Mouse (Mus musculus) embryonic facial prominence, embryonic 12.5 days (tissue): ENCODE data around the gene Ttc17. TPM values are rescaled to one million over a fixed set of nuclear protein-coding genes. Genes with fewer than 3 reads are reported as not detected.

Experiments used
- ATAC-seq: fragments of 200-750 bp; cut with Nextera tagmentation; 2 replicates; pipeline ENCODE4 v1.8.0; 2017; ENCODE audit not compliant: insufficient number of reproducible peaks, insufficient read depth, low FRiP score, low TSS enrichment
- H3K27ac ChIP-seq: fragments of 300-500 bp; sonication (generic); 2 replicates; pipeline ENCODE4 v1.5.1; 2016; ENCODE audit warnings: mild to moderate bottlenecking
- H3K27me3 ChIP-seq: fragments of 300-500 bp; sonication (generic); 2 replicates; pipeline ENCODE4 v1.6.1; 2016; ENCODE audit warnings: mild to moderate bottlenecking, moderate library complexity
- H3K36me3 ChIP-seq: fragments of 300-500 bp; sonication (generic); 2 replicates; pipeline ENCODE4 v1.6.1; 2016; ENCODE audit warnings: mild to moderate bottlenecking
- H3K4me1 ChIP-seq: fragments of 300-500 bp; sonication (generic); 2 replicates; pipeline ENCODE4 v1.6.1; 2016
- H3K4me2 ChIP-seq: fragments of 300-500 bp; sonication (generic); replicated peaks from 2 replicates; pipeline ENCODE4 v1.6.1; 2016; ENCODE audit warnings: mild to moderate bottlenecking, moderate library complexity
- H3K4me3 ChIP-seq: fragments of 300-500 bp; sonication (generic); 2 replicates; pipeline ENCODE4 v1.5.1; 2016; ENCODE audit warnings: mild to moderate bottlenecking
- H3K9ac ChIP-seq: fragments of 300-500 bp; sonication (generic); 2 replicates; pipeline ENCODE4 v1.6.1; 2016; ENCODE audit warnings: mild to moderate bottlenecking, moderate library complexity
- H3K9me3 ChIP-seq: fragments of 300-500 bp; sonication (generic); 2 replicates; pipeline ENCODE4 v1.6.1; 2016; ENCODE audit warnings: mild to moderate bottlenecking, moderate library complexity
- WGBS: fragments of 180-500 bp; shearing (Covaris S2); methylation state at CpG from one replicate; pipeline ENCODE4 v1.1.7; 2016; 5-methylcytosine and 5-hydroxymethylcytosine counted together
- polyA plus RNA-seq: library from polyadenylated mRNA; unstranded; fragments of >200 nt; fragmentation: Nextera tagmentation; extraction: Ambion mirVana; gene quantifications from 2 replicates; pipeline ENCODE4 v1.2.1, GENCODE M21; 2016

Gene Ttc17
- polyA plus RNA-seq, 1 experiment from 2014 or later, result 16.9 TPM

GRCm38 (mm10) chr2:94371093-94371492, 35.4 kb downstream of the Ttc17 start:
- WGBS, result 81% methylated on average over 6 of the region's 6 CpGs

GRCm38 (mm10) chr2:94363821-94364220, 42.7 kb downstream of the Ttc17 start:
- H3K9ac ChIP-seq, result no peak overlapping the region
- peaks cover 52% of the 10 kb centered on the region for H3K36me3 ChIP-seq
- H3K4me3 ChIP-seq, result no peak overlapping the region
- no peak for ATAC-seq
- no peaks in the 10 kb centered on the region for H3K4me1 ChIP-seq
- 93% methylated on average over 6 of the region's 6 CpGs for WGBS
- H3K27ac ChIP-seq, result no peak overlapping the region
- H3K27me3 ChIP-seq, result no peaks in the 10 kb centered on the region
- H3K9me3 ChIP-seq, result no peaks in the 10 kb centered on the region
- no peak overlapping the region for H3K4me2 ChIP-seq

More at GRCm38 (mm10) chr2:94371093-94371492, 35.4 kb downstream of the Ttc17 start:
- Histone ChIP-seq H3K4me2 (no peak overlapping the region), H3K36me3 (peaks cover 57% of the 10 kb centered on the region), H3K27ac (no peak overlapping the region), H3K9me3 (no peaks in the 10 kb centered on the region), H3K4me3 (no peak overlapping the region), H3K27me3 (no peaks in the 10 kb centered on the region), H3K4me1 (no peaks in the 10 kb centered on the region), H3K9ac (no peak overlapping the region)
- no peak for ATAC-seq

- H3K36me3 ChIP-seq, result peaks cover 53% of the 10 kb centered on the region
- H3K9me3 ChIP-seq, result no peaks in the 10 kb centered on the region
- no peaks in the 10 kb centered on the region for H3K4me1 ChIP-seq
- H3K4me3 ChIP-seq, result no peak overlapping the region
- H3K9ac ChIP-seq, result no peak overlapping the region
- no peaks in the 10 kb centered on the region for H3K27me3 ChIP-seq
- no peak overlapping the region for H3K27ac ChIP-seq
- no peak for ATAC-seq
- 74% methylated on average over 4 of the region's 4 CpGs for WGBS
- H3K4me2 ChIP-seq, result no peak overlapping the region
These were observed 46.0 kb downstream of the Ttc17 start for GRCm38 (mm10) chr2:94360398-94360973.

- Histone ChIP-seq H3K4me3 (no peak overlapping the region), H3K9ac (no peak overlapping the region), H3K4me2 (no peak overlapping the region), H3K9me3 (no peaks in the 10 kb centered on the region), H3K27ac (no peak overlapping the region), H3K4me1 (peaks cover 3% of the 10 kb centered on the region; the same call in 1 of the 2 replicates), H3K27me3 (no peaks in the 10 kb centered on the region), H3K36me3 (no peaks in the 10 kb centered on the region; the same call in 1 of the 2 replicates)
- WGBS, result 79% methylated on average over 6 of the region's 6 CpGs
- no peak for ATAC-seq
These were observed 58.3 kb downstream of the Ttc17 start for GRCm38 (mm10) chr2:94348165-94348591.

GRCm38 (mm10) chr2:94346746-94347145, 59.7 kb downstream of the Ttc17 start:
- Histone ChIP-seq H3K27me3 (no peaks in the 10 kb centered on the region), H3K4me3 (no peak overlapping the region), H3K4me1 (peaks cover 3% of the 10 kb centered on the region; the same call in 1 of the 2 replicates), H3K27ac (no peak overlapping the region), H3K9ac (no peak overlapping the region), H3K4me2 (no peak overlapping the region), H3K36me3 (peaks cover 10% of the 10 kb centered on the region), H3K9me3 (no peaks in the 10 kb centered on the region)
- 88% methylated on average over 5 of the region's 5 CpGs for WGBS
- no peak for ATAC-seq

- H3K27me3 ChIP-seq, result no peaks in the 10 kb centered on the region
- H3K4me2 ChIP-seq, result no peak overlapping the region
- no peak overlapping the region for H3K27ac ChIP-seq
- no peak overlapping the region for H3K9ac ChIP-seq
- H3K9me3 ChIP-seq, result no peaks in the 10 kb centered on the region
- peaks cover 3% of the 10 kb centered on the region; the same call in 1 of the 2 replicates for H3K4me1 ChIP-seq
- no peak overlapping the region for H3K4me3 ChIP-seq
- no peak for ATAC-seq
- H3K36me3 ChIP-seq, result peaks cover 15% of the 10 kb centered on the region
- 93% methylated on average over 4 of the region's 4 CpGs for WGBS
These were observed 61.9 kb downstream of the Ttc17 start for GRCm38 (mm10) chr2:94344624-94345023.

- Histone ChIP-seq H3K9me3 (no peaks in the 10 kb centered on the region), H3K27ac (no peak overlapping the region), H3K4me2 (no peak overlapping the region), H3K9ac (no peak overlapping the region), H3K4me1 (peaks cover 3% of the 10 kb centered on the region; the same call in 1 of the 2 replicates), H3K4me3 (no peak overlapping the region), H3K36me3 (peaks cover 15% of the 10 kb centered on the region), H3K27me3 (no peaks in the 10 kb centered on the region)
- ATAC-seq, result no peak
- 77% methylated on average over 12 of the region's 12 CpGs for WGBS
These were observed 62.9 kb downstream of the Ttc17 start for GRCm38 (mm10) chr2:94343290-94344285.

GRCm38 (mm10) chr2:94340769-94341168, 65.7 kb downstream of the Ttc17 start:
- 77% methylated on average over 1 of the region's 1 CpGs for WGBS
- H3K36me3 ChIP-seq, result peaks cover 24% of the 10 kb centered on the region
- no peak overlapping the region for H3K4me3 ChIP-seq
- H3K27ac ChIP-seq, result no peak overlapping the region
- no peaks in the 10 kb centered on the region for H3K27me3 ChIP-seq
- no peaks in the 10 kb centered on the region for H3K9me3 ChIP-seq
- H3K4me1 ChIP-seq, result peaks cover 3% of the 10 kb centered on the region; the same call in 1 of the 2 replicates
- no peak overlapping the region for H3K4me2 ChIP-seq
- no peak for ATAC-seq
- no peak overlapping the region for H3K9ac ChIP-seq

- Histone ChIP-seq H3K27me3 (no peaks in the 10 kb centered on the region), H3K27ac (no peak overlapping the region), H3K36me3 (peaks cover 28% of the 10 kb centered on the region), H3K4me2 (no peak overlapping the region), H3K9me3 (no peaks in the 10 kb centered on the region), H3K4me1 (peaks cover 1% of the 10 kb centered on the region; the same call in 1 of the 2 replicates), H3K4me3 (no peak overlapping the region), H3K9ac (no peak overlapping the region)
- WGBS, result 91% methylated on average over 5 of the region's 5 CpGs
- ATAC-seq, result no peak
These were observed 67.0 kb downstream of the Ttc17 start for GRCm38 (mm10) chr2:94339495-94339894.

- no peaks in the 10 kb centered on the region for H3K9me3 ChIP-seq
- no peak overlapping the region for H3K27ac ChIP-seq
- no peaks in the 10 kb centered on the region for H3K4me1 ChIP-seq
- no peak overlapping the region for H3K9ac ChIP-seq
- H3K27me3 ChIP-seq, result no peaks in the 10 kb centered on the region
- peaks cover 35% of the 10 kb centered on the region for H3K36me3 ChIP-seq
- H3K4me2 ChIP-seq, result no peak overlapping the region
- 95% methylated on average over 9 of the region's 9 CpGs for WGBS
- H3K4me3 ChIP-seq, result no peak overlapping the region
- no peak for ATAC-seq
These were observed 70.2 kb downstream of the Ttc17 start for GRCm38 (mm10) chr2:94336336-94336735.

GRCm38 (mm10) chr2:94334742-94335046, 71.8 kb downstream of the Ttc17 start:
- Histone ChIP-seq H3K36me3 (peaks cover 47% of the 10 kb centered on the region), H3K4me2 (no peak overlapping the region), H3K27me3 (no peaks in the 10 kb centered on the region), H3K27ac (no peak overlapping the region), H3K9me3 (no peaks in the 10 kb centered on the region), H3K4me3 (no peak overlapping the region), H3K4me1 (no peaks in the 10 kb centered on the region), H3K9ac (no peak overlapping the region)
- ATAC-seq, result no peak
- WGBS, result 65% methylated on average over 2 of the region's 2 CpGs
